Mouse (Mus musculus): ENCODE measurements at regions not wholly inside any gene's neighbourhood (a gene's known extent, or its start where the extent isn't known, plus 50 kb on each side); places are given as distances from the start of the nearest gene placed in this dataset.

DNA sequence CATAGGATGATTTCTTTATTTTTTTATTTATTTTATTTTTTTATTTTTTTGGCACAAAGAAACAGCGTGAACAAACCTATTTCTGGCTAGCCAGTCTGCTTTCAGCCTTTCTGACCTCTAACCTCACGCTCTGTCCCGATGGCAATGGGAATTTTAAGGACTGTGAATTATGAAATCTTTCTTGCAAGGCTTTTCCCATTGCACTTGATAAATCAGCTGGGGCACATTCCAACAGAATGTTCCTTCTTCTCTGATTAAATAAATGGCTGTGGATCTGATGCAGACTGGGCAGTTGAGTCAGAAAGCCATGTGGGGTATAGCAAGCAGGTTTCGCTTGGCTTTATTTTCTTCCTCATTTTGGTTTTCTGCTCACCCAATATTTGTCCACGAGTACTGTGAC, 1324.2 kb upstream of the Zeb2 start:
- TF ChIP-seq POLR2A (IDR thresholded peaks at IDR 0.05; ENCODE audit: borderline replicate concordance, insufficient read depth, low read length) (no peak), CTCF (IDR thresholded peaks at IDR 0.05; ENCODE audit: borderline replicate concordance, insufficient read depth, low read depth, low read length) (no peak)
